ENCODE assay signal across 22 mouse cellular contexts in genomic region chr5:134790080-134790995, GRCm38 (mm10). TPM values are rescaled to one million over a fixed set of nuclear protein-coding genes. Genes with fewer than 3 reads are reported as not detected.
A peak's percentile ranks its signal among the peaks of the same experiment; 100 is the strongest.
DNase-seq lines count a peak whose midpoint lies in the region; ATAC-seq and TF ChIP-seq lines count a peak whose summit lies in the region.
"Had no signal": no experiment of that assay in that cellular context is flagged by ENCODE, and none has a peak within 500 bp of the region (broad histone marks: within the 10 kb centered on the region; RNA-seq: fewer than 3 reads in every experiment).

No protein-coding gene starts in this region.

- peaks cover 50% of the 10 kb centered on the region for H3K4me1 ChIP-seq in limb, embryonic 10.5 days
- no peaks in the 10 kb centered on the region; the same call in 1 of the 2 replicates for H3K4me1 ChIP-seq in stomach, postnatal 0 days (replicated peaks; ENCODE audit: control insufficient read depth, insufficient read depth)

- H3K36me3 ChIP-seq in limb, embryonic 10.5 days: no peaks in the 10 kb centered on the region
- H3K36me3 ChIP-seq in stomach, postnatal 0 days (ENCODE audit: control insufficient read depth, insufficient read depth, low read length): no peaks in the 10 kb centered on the region
- H3K36me3 ChIP-seq: embryonic facial prominence, embryonic 12.5 days; G1E; heart, embryonic 13.5 days; hindbrain, embryonic 15.5 days; midbrain, embryonic 12.5 days had no signal

- no peak overlapping the region for H3K4me2 ChIP-seq in stomach, postnatal 0 days (replicated peaks; ENCODE audit: low read depth)
- H3K4me2 ChIP-seq: embryonic facial prominence, embryonic 12.5 days; heart, embryonic 13.5 days; hindbrain, embryonic 15.5 days; liver, embryonic 11.5 days; midbrain, embryonic 12.5 days had no signal

- H3K9me3 ChIP-seq in limb, embryonic 10.5 days (replicated peaks): no peaks in the 10 kb centered on the region
- no peaks in the 10 kb centered on the region for H3K9me3 ChIP-seq in stomach, postnatal 0 days (ENCODE audit: control insufficient read depth, low read length)
- H3K9me3 ChIP-seq: hindbrain, embryonic 15.5 days had no signal

- no peak for TF ChIP-seq EP300 in stomach, postnatal 0 days (optimal IDR thresholded peaks at IDR 0.05)

- no peak for ATAC-seq in stomach, postnatal 0 days (ENCODE audit: low FRiP score, low TSS enrichment)
- ATAC-seq: CD4-positive, CD25-positive, alpha-beta regulatory T cell, adult 4 months; forebrain, postnatal 0 days had no signal

- peak overlapping the region; percentile 70 for H3K27ac ChIP-seq in limb, embryonic 10.5 days
- 0 out of 2 replicates have a peak overlapping the region, but pooled peaks have one; percentile 18 for H3K27ac ChIP-seq in stomach, postnatal 0 days (replicated peaks)
- H3K27ac ChIP-seq: embryonic facial prominence, embryonic 12.5 days; hindbrain, embryonic 15.5 days; macrophage; midbrain, embryonic 12.5 days had no signal

- H3K27me3 ChIP-seq in limb, embryonic 10.5 days (ENCODE audit: low read depth, poor library complexity, severe bottlenecking): peaks cover 15% of the 10 kb centered on the region; the same call in 1 of the 2 replicates
- no peaks in the 10 kb centered on the region for H3K27me3 ChIP-seq in stomach, postnatal 0 days (ENCODE audit: control insufficient read depth, insufficient read depth, low read length)
- H3K27me3 ChIP-seq: embryonic facial prominence, embryonic 12.5 days; heart, embryonic 13.5 days; hindbrain, embryonic 15.5 days; midbrain, embryonic 12.5 days had no signal

- H3K9ac ChIP-seq in stomach, postnatal 0 days (ENCODE audit: low read length): no peak overlapping the region
- H3K9ac ChIP-seq: embryonic facial prominence, embryonic 12.5 days; forebrain, postnatal 0 days; heart, embryonic 13.5 days; hindbrain, embryonic 15.5 days; midbrain, embryonic 12.5 days had no signal

- 44% methylated on average over 15 of the region's 15 CpGs for WGBS in limb, embryonic 10.5 days
- 71% methylated on average over 15 of the region's 15 CpGs for WGBS in stomach, postnatal 0 days

- H3K4me3 ChIP-seq in limb, embryonic 10.5 days: peak overlapping the region; percentile 13; the same call in 1 of the 2 replicates
- H3K4me3 ChIP-seq in stomach, postnatal 0 days (ENCODE audit: low read depth, low read length): no peak overlapping the region
- H3K4me3 ChIP-seq: embryonic facial prominence, embryonic 12.5 days; heart, embryonic 13.5 days; hindbrain, embryonic 15.5 days; midbrain, embryonic 12.5 days had no signal

- DNase-seq in adrenal gland, postnatal 14 days: peak; percentile 15
- no peak for DNase-seq in adrenal gland, postnatal 25 days
- DNase-seq in kidney, postnatal 10 days: peak; percentile 30
- no peak for DNase-seq in kidney, postnatal 36 days
- peak; percentile 57 for DNase-seq in limb, embryonic 10.5 days (ENCODE audit: low spot score)
- no peak for DNase-seq in stomach, postnatal 0 days (ENCODE audit: low spot score)
- no peak for DNase-seq in right cerebral cortex, adult 18-20 months
- no peak for DNase-seq in thymus, postnatal 10 days (ENCODE audit: low spot score in 2 of 2)
- DNase-seq: cerebellum, postnatal 10 days; forebrain, postnatal 0 days; heart, postnatal 36 days; kidney, adult 2 months; layer of hippocampus, adult 9-11 months; lung, adult 2 months had no signal

- TF ChIP-seq CTCF in stomach, postnatal 0 days (IDR thresholded peaks at IDR 0.05; ENCODE audit: low read depth): peak; percentile 21

RNA-seq across cellular contexts. Expression of gene Eln, which starts 43.2 kb away (rescaled TPM):
- total RNA-seq in adrenal gland, postnatal 14 days (2021): 148 and 554 TPM in 2 replicates
- total RNA-seq in adrenal gland, postnatal 25 days (2021): 26.9 and 30.1 TPM in 2 replicates
- polyA plus RNA-seq in limb, embryonic 10.5 days (2016; fragmentation: Nextera tagmentation; extraction: Ambion mirVana): 1.0 and 4.2 TPM in 2 replicates
- 254 and 340 TPM in 2 replicates for polyA plus RNA-seq in stomach, postnatal 0 days (2015; fragmentation: Nextera tagmentation; extraction: Ambion mirVana)
- polyA plus RNA-seq: CD4-positive, CD25-positive, alpha-beta regulatory T cell, adult 4 months; G1E; macrophage had no signal

Comparison
In these comparisons a context has a peak if more than half of its experiments do, and no peak if none do; other contexts are left out.
1. DNase-seq: peak in adrenal gland, postnatal 14 days (single experiment), kidney, postnatal 10 days (single experiment) and limb, embryonic 10.5 days (single experiment); none in adrenal gland, postnatal 25 days (single experiment), kidney, postnatal 36 days (0 of 2), stomach, postnatal 0 days (single experiment), right cerebral cortex, adult 18-20 months (single experiment) and thymus, postnatal 10 days (0 of 2).